Mouse (Mus musculus) kidney, postnatal 0 days (tissue): ENCODE measurements around the gene Eif4g1. TPM values are rescaled to one million over a fixed set of nuclear protein-coding genes. Genes with fewer than 3 reads are reported as not detected.

Source experiments
- ATAC-seq: fragments of 200-750 bp; cut with Nextera tagmentation; replicated peaks from 2 replicates; pipeline ENCODE4 v1.8.0; 2017; ENCODE audit warnings: low read depth, moderate number of reproducible peaks, moderate TSS enrichment, moderate library complexity; ENCODE audit not compliant: low FRiP score
- DNase-seq: peaks from one replicate; pipeline ENCODE4 v3.0.0-alpha.2; 2016; ENCODE audit warnings: low spot score
- H3K27ac ChIP-seq: fragments of 300-500 bp; sonication (generic); 2 replicates; pipeline ENCODE4 v1.5.1; 2014; ENCODE audit warnings: mild to moderate bottlenecking
- H3K27me3 ChIP-seq: fragments of 300-500 bp; sonication (generic); 2 replicates; pipeline ENCODE4 v1.6.1; 2014; ENCODE audit warnings: low read length, mixed read lengths; ENCODE audit not compliant: insufficient read depth
- H3K36me3 ChIP-seq: fragments of 300-500 bp; sonication (generic); 2 replicates; pipeline ENCODE4 v1.6.1; 2014; ENCODE audit warnings: low read length, mixed read lengths; ENCODE audit not compliant: insufficient read depth
- H3K4me1 ChIP-seq: fragments of 300-500 bp; sonication (generic); replicated peaks from 2 replicates; pipeline ENCODE4 v1.6.1; 2014; ENCODE audit warnings: antibody characterized with exemption, low read length, mixed read lengths; ENCODE audit not compliant: insufficient read depth
- H3K4me2 ChIP-seq: fragments of 300-500 bp; sonication (generic); 2 replicates; pipeline ENCODE4 v1.6.1; 2014; ENCODE audit warnings: mild to moderate bottlenecking, low read length, moderate library complexity, mixed read lengths
- H3K4me3 ChIP-seq: fragments of 300-500 bp; sonication (generic); replicated peaks from 2 replicates; pipeline ENCODE4 v1.5.1; 2014; ENCODE audit warnings: low read depth, low read length
- H3K9ac ChIP-seq: fragments of 300-500 bp; sonication (generic); 2 replicates; pipeline ENCODE4 v1.6.1; 2014; ENCODE audit warnings: low read depth, low read length
- H3K9me3 ChIP-seq: fragments of 300-500 bp; sonication (generic); replicated peaks from 2 replicates; pipeline ENCODE4 v1.6.1; 2016; ENCODE audit warnings: low read length, inconsistent platforms, mixed read lengths
- CTCF ChIP-seq: IDR thresholded peaks from 2 replicates; pipeline ENCODE4 v1.5.1; 2016; ENCODE audit warnings: antibody characterized with exemption, low read depth, mild to moderate bottlenecking, moderate library complexity
- WGBS: fragments of 180-500 bp; shearing (Covaris S2); extraction: QIAGEN DNeasy Blood & Tissue Kit; methylation state at CpG from one replicate; pipeline ENCODE4 v1.1.7; 2014; 5-methylcytosine and 5-hydroxymethylcytosine counted together
- polyA plus RNA-seq: library from polyadenylated mRNA; unstranded; fragments of >200 nt; fragmentation: Nextera tagmentation; extraction: Ambion mirVana; gene quantifications from 2 replicates; pipeline ENCODE4 v1.2.1, GENCODE M21; 2015

Eif4g1 gene
- polyA plus RNA-seq, 1 experiment from 2014 or later, result 115 TPM

DNA sequence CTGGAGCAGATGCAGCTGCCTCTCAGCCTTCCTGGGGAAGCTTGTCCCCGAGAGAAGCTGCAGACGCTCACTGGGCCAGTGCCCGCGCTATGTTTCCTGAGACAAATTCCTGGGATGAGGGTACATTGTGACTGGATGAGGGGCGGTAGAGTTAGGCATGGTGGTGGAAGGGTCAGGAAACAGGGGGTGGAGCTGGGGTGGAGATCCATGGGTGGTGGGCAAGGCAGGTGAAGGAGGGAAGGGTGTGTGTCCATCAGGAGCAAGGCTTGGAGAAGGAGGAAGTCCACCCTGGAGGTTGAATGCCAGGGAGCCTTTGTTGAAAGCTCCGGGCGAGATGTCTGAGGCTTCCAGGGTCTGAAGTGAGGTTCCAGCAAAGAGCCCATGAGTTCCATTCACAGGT lies 57.2 kb downstream of the Eif4g1 start:
- H3K4me2 ChIP-seq, result no peak overlapping the region
- no peak overlapping the region for H3K27ac ChIP-seq
- H3K27me3 ChIP-seq, result no peaks in the 10 kb centered on the region
- H3K9ac ChIP-seq, result no peak overlapping the region
- H3K4me1 ChIP-seq, result no peaks in the 10 kb centered on the region
- no peak for TF ChIP-seq CTCF
- ATAC-seq (no peak), DNase-seq (no peak)
- WGBS, result 83% methylated on average over 7 of the region's 7 CpGs
- no peaks in the 10 kb centered on the region for H3K9me3 ChIP-seq
- peaks cover 10% of the 10 kb centered on the region for H3K36me3 ChIP-seq
- H3K4me3 ChIP-seq, result no peak overlapping the region

DNA sequence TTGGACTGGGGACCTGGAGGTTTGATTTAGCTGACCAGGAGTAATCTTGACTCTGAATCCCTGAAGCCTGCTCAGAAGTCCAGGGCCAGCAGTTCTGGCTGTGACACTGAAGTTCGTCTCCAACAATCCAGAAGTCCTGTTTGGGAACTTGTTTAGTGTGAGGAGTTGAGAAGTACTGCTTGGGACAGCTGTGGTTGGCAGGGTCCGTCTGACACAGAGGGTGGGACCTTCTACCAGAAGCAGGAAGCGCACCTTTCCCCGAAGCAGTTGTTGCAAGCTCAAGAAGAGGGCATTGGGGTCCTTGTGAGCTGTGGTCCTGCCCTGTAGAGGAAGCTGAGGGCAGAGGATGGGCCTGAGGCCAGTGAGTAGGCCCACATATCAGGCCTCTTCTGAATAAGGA lies 57.6 kb downstream of the Eif4g1 start:
- Histone ChIP-seq H3K9me3 (no peaks in the 10 kb centered on the region), H3K4me3 (no peak overlapping the region), H3K36me3 (peaks cover 6% of the 10 kb centered on the region), H3K4me1 (no peaks in the 10 kb centered on the region), H3K9ac (no peak overlapping the region), H3K4me2 (no peak overlapping the region), H3K27me3 (no peaks in the 10 kb centered on the region), H3K27ac (no peak overlapping the region)
- WGBS, result 82% methylated on average over 4 of the region's 4 CpGs
- ATAC-seq, result no peak
- no peak for TF ChIP-seq CTCF
- DNase-seq, result no peak

DNA sequence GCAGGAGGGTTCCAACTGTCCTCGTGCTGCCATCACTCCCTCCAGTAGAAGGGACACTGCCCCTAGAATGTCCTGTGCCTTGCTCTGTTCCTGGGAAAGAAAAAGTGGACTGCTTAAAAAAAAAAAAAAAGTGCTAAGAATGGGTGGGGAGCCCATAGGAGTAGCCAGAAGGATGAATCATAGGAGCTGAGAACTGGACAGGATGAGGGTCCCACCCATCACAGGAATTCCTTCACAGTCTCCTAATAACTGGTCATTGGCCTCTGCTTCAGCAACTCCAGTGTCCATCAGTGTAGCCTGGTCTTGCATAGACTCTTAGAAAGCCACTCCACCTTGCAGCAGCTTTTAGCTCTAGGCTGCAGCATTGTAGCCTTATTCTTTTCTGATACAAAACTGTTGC lies 58.3 kb downstream of the Eif4g1 start:
- Histone ChIP-seq H3K9me3 (no peaks in the 10 kb centered on the region), H3K27ac (no peak overlapping the region), H3K4me1 (no peaks in the 10 kb centered on the region), H3K9ac (no peak overlapping the region), H3K4me2 (no peak overlapping the region), H3K27me3 (no peaks in the 10 kb centered on the region), H3K4me3 (no peak overlapping the region), H3K36me3 (peaks cover 3% of the 10 kb centered on the region; the same call in 1 of the 2 replicates)
- 64% methylated on average over 1 of the region's 1 CpGs for WGBS
- DNase-seq (no peak), ATAC-seq (no peak)
- TF ChIP-seq CTCF, result no peak

DNA sequence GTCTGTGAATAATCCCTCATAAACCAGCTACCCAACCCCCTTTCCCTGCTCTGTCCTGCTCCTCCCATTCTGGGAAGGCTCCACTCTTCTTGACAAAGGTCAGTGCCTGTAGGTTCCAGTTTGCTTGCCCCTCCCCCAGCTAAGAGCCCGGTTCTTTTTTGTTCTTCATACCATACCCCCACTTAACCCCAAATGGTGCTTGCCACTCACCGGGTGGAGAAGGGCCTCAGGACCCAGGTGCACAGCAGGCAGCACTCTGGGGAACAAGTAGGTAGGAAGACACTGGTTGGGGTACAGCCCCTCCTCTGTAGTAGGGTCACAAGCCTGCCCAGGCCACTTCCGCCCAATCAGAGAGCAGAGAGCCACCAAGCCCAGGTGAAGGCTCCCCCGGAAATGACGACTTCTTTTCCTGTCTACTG lies 62.2 kb downstream of the Eif4g1 start:
- Histone ChIP-seq H3K36me3 (no peaks in the 10 kb centered on the region), H3K4me1 (peaks cover 8% of the 10 kb centered on the region; the same call in 1 of the 2 replicates), H3K4me2 (no peak overlapping the region), H3K27ac (no peak overlapping the region), H3K27me3 (peaks cover 3% of the 10 kb centered on the region; the same call in 1 of the 2 replicates), H3K9me3 (no peaks in the 10 kb centered on the region), H3K9ac (0 out of 2 replicates have a peak overlapping the region, but pooled peaks have one; percentile 13), H3K4me3 (no peak overlapping the region)
- ATAC-seq (peak; percentile 40; the same call in 1 of the 2 replicates), DNase-seq (no peak)
- WGBS, result 27% methylated on average over 5 of the region's 5 CpGs
- no peak for TF ChIP-seq CTCF

DNA sequence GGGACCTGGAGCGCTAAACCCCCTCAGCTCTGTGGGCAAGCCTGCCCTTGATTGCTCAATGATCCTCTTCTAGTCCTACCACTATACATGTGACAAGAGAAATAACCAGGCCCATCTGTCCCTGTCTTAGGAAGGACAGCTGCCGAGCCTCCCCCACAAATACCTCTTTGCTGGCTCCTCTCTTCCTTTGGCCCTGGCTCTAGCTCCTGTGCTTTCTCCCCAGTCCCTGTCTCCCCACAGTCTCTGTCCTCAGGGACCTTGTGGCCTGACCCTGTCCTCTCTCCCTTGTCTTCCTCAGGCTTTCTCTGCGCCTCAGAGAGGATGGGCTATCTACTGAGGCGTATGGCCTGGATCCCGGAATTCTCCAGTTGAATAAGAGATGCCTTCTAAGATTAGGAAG lies 63.6 kb downstream of the Eif4g1 start:
- H3K4me3 ChIP-seq, result no peak overlapping the region
- DNase-seq, result no peak
- ATAC-seq, result no peak
- no peak for TF ChIP-seq CTCF
- no peak overlapping the region for H3K9ac ChIP-seq
- H3K9me3 ChIP-seq, result no peaks in the 10 kb centered on the region
- 61% methylated on average over 5 of the region's 5 CpGs for WGBS
- H3K36me3 ChIP-seq, result no peaks in the 10 kb centered on the region
- no peak overlapping the region for H3K4me2 ChIP-seq
- H3K27ac ChIP-seq, result no peak overlapping the region
- H3K4me1 ChIP-seq, result peaks cover 8% of the 10 kb centered on the region; the same call in 1 of the 2 replicates
- peaks cover 3% of the 10 kb centered on the region; the same call in 1 of the 2 replicates for H3K27me3 ChIP-seq

DNA sequence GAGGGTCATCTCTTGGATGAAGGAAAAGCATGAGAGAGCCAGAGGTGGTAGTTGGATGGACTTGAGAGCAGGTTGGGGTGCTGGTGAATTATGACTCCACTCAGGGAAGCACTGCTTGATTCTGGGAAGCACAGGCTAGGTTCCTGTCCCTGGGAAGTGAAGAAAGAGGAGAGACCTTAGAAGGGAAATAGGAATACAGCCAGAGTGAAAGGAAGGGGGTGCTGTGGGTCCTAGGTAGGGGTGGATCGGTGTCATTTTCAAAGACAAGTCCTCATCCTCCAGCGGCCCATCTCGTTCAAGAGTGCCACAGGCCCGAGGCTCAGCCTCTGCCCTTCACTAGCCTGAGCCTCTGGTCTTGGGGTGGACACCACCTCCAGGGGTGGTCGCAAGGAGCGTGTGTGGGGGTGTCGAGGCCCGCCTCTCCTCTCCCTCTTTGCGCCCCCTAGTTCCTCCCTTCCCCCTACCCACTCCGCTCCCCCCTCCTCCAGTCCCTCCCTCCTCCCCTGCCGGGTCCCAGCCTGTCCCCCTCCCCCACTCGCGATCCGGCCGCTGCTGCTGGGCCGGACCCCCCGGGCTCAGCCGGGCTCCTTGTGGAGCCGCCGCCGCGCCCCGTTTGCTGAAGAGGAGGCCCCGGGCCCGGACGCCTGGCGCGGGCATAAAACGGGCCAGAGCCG lies 64.3 kb downstream of the Eif4g1 start:
- H3K9me3 ChIP-seq, result no peaks in the 10 kb centered on the region
- peaks cover 8% of the 10 kb centered on the region; the same call in 1 of the 2 replicates for H3K4me1 ChIP-seq
- peak overlapping the region; percentile 62 for H3K9ac ChIP-seq
- no peaks in the 10 kb centered on the region for H3K36me3 ChIP-seq
- peaks cover 3% of the 10 kb centered on the region; the same call in 1 of the 2 replicates for H3K27me3 ChIP-seq
- peak; percentile 60 for DNase-seq
- H3K4me3 ChIP-seq, result peak overlapping the region; percentile 58
- no peak for TF ChIP-seq CTCF
- ATAC-seq, result peak; percentile 49
- under 1% methylated on average over 22 of the region's 30 CpGs for WGBS
- peak overlapping the region; percentile 100 for H3K4me2 ChIP-seq
- H3K27ac ChIP-seq, result peak overlapping the region; percentile 54; the same call in 1 of the 2 replicates
